Mouse (Mus musculus) midbrain, embryonic 12.5 days (tissue): ENCODE measurements at regions not wholly inside any gene's neighbourhood (a gene's known extent, or its start where the extent isn't known, plus 50 kb on each side); places are given as distances from the start of the nearest gene placed in this dataset.

ENCODE experiments used
- ATAC-seq: fragments of 200-750 bp; cut with Nextera tagmentation; 2 replicates; pipeline ENCODE4 v1.8.0; 2017; ENCODE audit warnings: low read depth, moderate TSS enrichment, moderate library complexity; ENCODE audit not compliant: low FRiP score
- H3K27ac ChIP-seq: fragments of 300-500 bp; sonication (generic); replicated peaks from 2 replicates; pipeline ENCODE4 v1.5.1; 2016; ENCODE audit warnings: mild to moderate bottlenecking
- H3K27me3 ChIP-seq: fragments of 300-500 bp; sonication (generic); 2 replicates; pipeline ENCODE4 v1.6.1; 2016; ENCODE audit warnings: mild to moderate bottlenecking
- H3K36me3 ChIP-seq: fragments of 300-500 bp; sonication (generic); 2 replicates; pipeline ENCODE4 v1.6.1; 2016
- H3K4me1 ChIP-seq: fragments of 300-500 bp; sonication (generic); 2 replicates; pipeline ENCODE4 v1.6.1; 2016
- H3K4me2 ChIP-seq: fragments of 300-500 bp; sonication (generic); replicated peaks from 2 replicates; pipeline ENCODE4 v1.6.1; 2016; ENCODE audit warnings: mild to moderate bottlenecking, moderate library complexity
- H3K4me3 ChIP-seq: fragments of 300-500 bp; sonication (generic); 2 replicates; pipeline ENCODE4 v1.5.1; 2016; ENCODE audit warnings: mild to moderate bottlenecking
- H3K9ac ChIP-seq: fragments of 300-500 bp; sonication (generic); replicated peaks from 2 replicates; pipeline ENCODE4 v1.6.1; 2016; ENCODE audit warnings: mild to moderate bottlenecking, moderate library complexity
- H3K9me3 ChIP-seq: fragments of 300-500 bp; sonication (generic); 2 replicates; pipeline ENCODE4 v1.6.1; 2016; ENCODE audit warnings: mild to moderate bottlenecking
- WGBS: fragments of 180-500 bp; shearing (Covaris S2); methylation state at CpG from one replicate; pipeline ENCODE4 v1.1.7; 2016; 5-methylcytosine and 5-hydroxymethylcytosine counted together

- Histone ChIP-seq H3K9ac (no peak overlapping the region), H3K9me3 (no peaks in the 10 kb centered on the region), H3K36me3 (no peaks in the 10 kb centered on the region), H3K27me3 (no peaks in the 10 kb centered on the region), H3K4me3 (no peak overlapping the region), H3K27ac (no peak overlapping the region), H3K4me2 (no peak overlapping the region), H3K4me1 (no peaks in the 10 kb centered on the region)
- WGBS, result 73% methylated on average over 5 of the region's 5 CpGs
- no peak for ATAC-seq
These were observed 740.9 kb downstream of the Abca13 start for GRCm38 (mm10) chr11:9932360-9933265.

GRCm38 (mm10) chr11:9962696-9963202, 771.0 kb downstream of the Abca13 start:
- no peak overlapping the region for H3K4me2 ChIP-seq
- H3K36me3 ChIP-seq, result no peaks in the 10 kb centered on the region
- no peak overlapping the region for H3K27ac ChIP-seq
- no peak overlapping the region for H3K4me3 ChIP-seq
- H3K4me1 ChIP-seq, result 0 out of 2 replicates have a peak, but pooled peaks cover 3% of the 10 kb centered on the region
- peak; percentile 72 for ATAC-seq
- H3K9ac ChIP-seq, result no peak overlapping the region
- H3K9me3 ChIP-seq, result no peaks in the 10 kb centered on the region
- H3K27me3 ChIP-seq, result no peaks in the 10 kb centered on the region

- no peak overlapping the region for H3K27ac ChIP-seq
- H3K9ac ChIP-seq, result no peak overlapping the region
- H3K36me3 ChIP-seq, result no peaks in the 10 kb centered on the region
- no peaks in the 10 kb centered on the region for H3K27me3 ChIP-seq
- H3K4me2 ChIP-seq, result no peak overlapping the region
- no peak for ATAC-seq
- H3K9me3 ChIP-seq, result no peaks in the 10 kb centered on the region
- no peaks in the 10 kb centered on the region for H3K4me1 ChIP-seq
- H3K4me3 ChIP-seq, result no peak overlapping the region
These were observed 791.2 kb downstream of the Abca13 start for GRCm38 (mm10) chr11:9982974-9983373.

- no peaks in the 10 kb centered on the region for H3K9me3 ChIP-seq
- H3K36me3 ChIP-seq, result no peaks in the 10 kb centered on the region
- H3K4me1 ChIP-seq, result 0 out of 2 replicates have a peak, but pooled peaks cover 4% of the 10 kb centered on the region
- H3K4me2 ChIP-seq, result no peak overlapping the region
- WGBS, result 66% methylated on average over 5 of the region's 5 CpGs
- ATAC-seq, result no peak
- H3K27me3 ChIP-seq, result no peaks in the 10 kb centered on the region
- H3K27ac ChIP-seq, result no peak overlapping the region
- H3K9ac ChIP-seq, result no peak overlapping the region
- no peak overlapping the region for H3K4me3 ChIP-seq
These were observed 802.9 kb downstream of the Abca13 start for GRCm38 (mm10) chr11:9994601-9995166.

GRCm38 (mm10) chr11:9995356-9995755, 803.6 kb downstream of the Abca13 start:
- H3K36me3 ChIP-seq, result no peaks in the 10 kb centered on the region
- no peak overlapping the region for H3K9ac ChIP-seq
- H3K9me3 ChIP-seq, result no peaks in the 10 kb centered on the region
- H3K4me2 ChIP-seq, result no peak overlapping the region
- H3K27me3 ChIP-seq, result no peaks in the 10 kb centered on the region
- H3K4me3 ChIP-seq, result no peak overlapping the region
- ATAC-seq, result no peak
- 0 out of 2 replicates have a peak, but pooled peaks cover 4% of the 10 kb centered on the region for H3K4me1 ChIP-seq
- no peak overlapping the region for H3K27ac ChIP-seq

GRCm38 (mm10) chr11:9997532-9998138, 805.9 kb downstream of the Abca13 start:
- H3K4me1 ChIP-seq, result 0 out of 2 replicates have a peak, but pooled peaks cover 4% of the 10 kb centered on the region
- no peak overlapping the region for H3K27ac ChIP-seq
- no peak overlapping the region for H3K4me3 ChIP-seq
- H3K9ac ChIP-seq, result no peak overlapping the region
- no peaks in the 10 kb centered on the region for H3K36me3 ChIP-seq
- H3K4me2 ChIP-seq, result no peak overlapping the region
- ATAC-seq, result peak; percentile 65
- WGBS, result 30% methylated on average over 5 of the region's 5 CpGs
- no peaks in the 10 kb centered on the region for H3K9me3 ChIP-seq
- no peaks in the 10 kb centered on the region for H3K27me3 ChIP-seq

- no peaks in the 10 kb centered on the region for H3K36me3 ChIP-seq
- 0 out of 2 replicates have a peak, but pooled peaks cover 4% of the 10 kb centered on the region for H3K4me1 ChIP-seq
- H3K27ac ChIP-seq, result no peak overlapping the region
- H3K4me3 ChIP-seq, result no peak overlapping the region
- 66% methylated on average over 2 of the region's 2 CpGs for WGBS
- no peak for ATAC-seq
- no peaks in the 10 kb centered on the region for H3K27me3 ChIP-seq
- no peak overlapping the region for H3K9ac ChIP-seq
- H3K4me2 ChIP-seq, result no peak overlapping the region
- no peaks in the 10 kb centered on the region for H3K9me3 ChIP-seq
These were observed 810.4 kb downstream of the Abca13 start for GRCm38 (mm10) chr11:10002170-10002569.

GRCm38 (mm10) chr11:10006881-10007280, 815.1 kb downstream of the Abca13 start:
- Histone ChIP-seq H3K27ac (no peak overlapping the region), H3K27me3 (no peaks in the 10 kb centered on the region), H3K4me3 (no peak overlapping the region), H3K4me1 (no peaks in the 10 kb centered on the region), H3K9me3 (no peaks in the 10 kb centered on the region), H3K36me3 (no peaks in the 10 kb centered on the region), H3K4me2 (no peak overlapping the region), H3K9ac (no peak overlapping the region)
- ATAC-seq, result no peak
- WGBS, result 81% methylated on average over 3 of the region's 3 CpGs

GRCm38 (mm10) chr11:10046593-10046992, 854.9 kb downstream of the Abca13 start:
- Histone ChIP-seq H3K36me3 (no peaks in the 10 kb centered on the region), H3K9ac (no peak overlapping the region), H3K9me3 (no peaks in the 10 kb centered on the region), H3K27me3 (no peaks in the 10 kb centered on the region), H3K4me1 (peaks cover 7% of the 10 kb centered on the region; the same call in 1 of the 2 replicates), H3K4me2 (no peak overlapping the region), H3K4me3 (no peak overlapping the region), H3K27ac (no peak overlapping the region)
- WGBS, result 50% methylated on average over 2 of the region's 2 CpGs
- peak; percentile 76 for ATAC-seq

GRCm38 (mm10) chr11:10051584-10052210, 860.0 kb downstream of the Abca13 start:
- Histone ChIP-seq H3K27ac (no peak overlapping the region), H3K9ac (no peak overlapping the region), H3K36me3 (no peaks in the 10 kb centered on the region), H3K4me1 (peaks cover 6% of the 10 kb centered on the region; the same call in 1 of the 2 replicates), H3K27me3 (no peaks in the 10 kb centered on the region), H3K9me3 (no peaks in the 10 kb centered on the region), H3K4me3 (no peak overlapping the region), H3K4me2 (no peak overlapping the region)
- 0 out of 2 replicates have a peak, but pooled peaks have one; percentile 39 for ATAC-seq
- WGBS, result 62% methylated on average over 2 of the region's 2 CpGs

GRCm38 (mm10) chr11:10071881-10072280, 880.1 kb downstream of the Abca13 start:
- WGBS, result 81% methylated on average over 2 of the region's 2 CpGs
- no peaks in the 10 kb centered on the region for H3K27me3 ChIP-seq

More at GRCm38 (mm10) chr11:10071881-10072280, 880.1 kb downstream of the Abca13 start:
- no peak overlapping the region for H3K9ac ChIP-seq
- ATAC-seq, result no peak
- H3K9me3 ChIP-seq, result no peaks in the 10 kb centered on the region
- H3K4me2 ChIP-seq, result no peak overlapping the region
- H3K36me3 ChIP-seq, result no peaks in the 10 kb centered on the region
- no peaks in the 10 kb centered on the region for H3K4me1 ChIP-seq
- H3K27ac ChIP-seq, result no peak overlapping the region
- H3K4me3 ChIP-seq, result no peak overlapping the region
